Mouse (Mus musculus) 3T3-L1 (cell line): ENCODE data around the gene Spred2.

ENCODE experiments used
- DNase-seq: peaks from one replicate; pipeline ENCODE4 v3.0.0-alpha.2; 2015; ENCODE audit warnings: low read depth, low spot score

Gene Spred2

GRCm38 (mm10) chr11:19952963-19953362 lies 28.8 kb downstream of the Spred2 start:
- no peak for DNase-seq

- DNase-seq = no peak
These were observed 29.7 kb downstream of the Spred2 start for GRCm38 (mm10) chr11:19953919-19954318.

- no peak for DNase-seq
These were observed 30.9 kb downstream of the Spred2 start for GRCm38 (mm10) chr11:19955069-19955468.

GRCm38 (mm10) chr11:19955701-19956100 lies 31.5 kb downstream of the Spred2 start:
- no peak for DNase-seq

GRCm38 (mm10) chr11:19959006-19959405 lies 34.8 kb downstream of the Spred2 start:
- no peak for DNase-seq

- no peak for DNase-seq
These were observed 35.7 kb downstream of the Spred2 start for GRCm38 (mm10) chr11:19959897-19960296.

- DNase-seq = no peak
These were observed 36.4 kb downstream of the Spred2 start for GRCm38 (mm10) chr11:19960541-19960940.

GRCm38 (mm10) chr11:19961088-19961487 lies 36.9 kb downstream of the Spred2 start:
- DNase-seq = peak; percentile 64

GRCm38 (mm10) chr11:19961766-19962365 lies 37.7 kb downstream of the Spred2 start:
- no peak for DNase-seq

- no peak for DNase-seq
These were observed 38.6 kb downstream of the Spred2 start for GRCm38 (mm10) chr11:19962796-19963195.

- no peak for DNase-seq
These were observed 39.6 kb downstream of the Spred2 start for GRCm38 (mm10) chr11:19963717-19964141.

- DNase-seq = no peak
These were observed 40.2 kb downstream of the Spred2 start for GRCm38 (mm10) chr11:19964333-19964732.

GRCm38 (mm10) chr11:19965037-19965611 lies 40.9 kb downstream of the Spred2 start:
- no peak for DNase-seq

GRCm38 (mm10) chr11:19965664-19966063 lies 41.5 kb downstream of the Spred2 start:
- DNase-seq = no peak

- no peak for DNase-seq
These were observed 42.1 kb downstream of the Spred2 start for GRCm38 (mm10) chr11:19966294-19966693.

GRCm38 (mm10) chr11:19969584-19969983 lies 45.4 kb downstream of the Spred2 start:
- no peak for DNase-seq

GRCm38 (mm10) chr11:19971954-19972750 lies 48.0 kb downstream of the Spred2 start:
- peak; percentile 38 for DNase-seq

GRCm38 (mm10) chr11:19973032-19973790 lies 49.0 kb downstream of the Spred2 start:
- DNase-seq = no peak

- DNase-seq = no peak
These were observed 51.9 kb downstream of the Spred2 start for GRCm38 (mm10) chr11:19976032-19976431.

GRCm38 (mm10) chr11:19977687-19978086 lies 53.5 kb downstream of the Spred2 start:
- peak; percentile 60 for DNase-seq

GRCm38 (mm10) chr11:19979338-19979737 lies 55.2 kb downstream of the Spred2 start:
- peak; percentile 94 for DNase-seq

- peak; percentile 63 for DNase-seq
These were observed 57.9 kb downstream of the Spred2 start for GRCm38 (mm10) chr11:19982113-19982512.
